ENCODE assay signal across 7 mouse cellular contexts in genomic region chr13:86054091-86054490, GRCm38 (mm10). TPM values are rescaled to one million over a fixed set of nuclear protein-coding genes. Genes with fewer than 3 reads are reported as not detected.
DNase-seq lines count a peak whose midpoint lies in the region; ATAC-seq lines count a peak whose summit lies in the region.
"Not testable (repeated sequence)": the region's sequence is repeated elsewhere in the genome, so short reads cannot be mapped to it uniquely, and the experiment has no call there.

No protein-coding gene starts in this region.

- not testable (repeated sequence) for H3K4me3 ChIP-seq in embryonic facial prominence, embryonic 11.5 days (ENCODE audit: low read depth, low read length)
- H3K4me3 ChIP-seq in intestine, embryonic 16.5 days (ENCODE audit: low read length) = peak overlapping the region; percentile 8; the same call in 1 of the 2 replicates

- not testable (repeated sequence) for H3K27ac ChIP-seq in embryonic facial prominence, embryonic 11.5 days (replicated peaks; ENCODE audit: low read depth, low read length); intestine, embryonic 16.5 days (ENCODE audit: low read length)

- H3K36me3 ChIP-seq in embryonic facial prominence, embryonic 11.5 days (replicated peaks; ENCODE audit: control insufficient read depth, insufficient read depth, low read depth, low read length); intestine, embryonic 16.5 days (ENCODE audit: control insufficient read depth, insufficient read depth, low read length): not testable (repeated sequence)

- H3K9me3 ChIP-seq in embryonic facial prominence, embryonic 11.5 days (replicated peaks; ENCODE audit: control insufficient read depth, low read length); intestine, embryonic 16.5 days (ENCODE audit: control insufficient read depth, low read length): not testable (repeated sequence)

- not testable (repeated sequence) for ATAC-seq in embryonic facial prominence, embryonic 11.5 days (replicated peaks; ENCODE audit: insufficient number of reproducible peaks, low FRiP score, low TSS enrichment, low read depth)
- ATAC-seq in intestine, embryonic 16.5 days = peak; percentile 33; the same call in 1 of the 2 replicates

- H3K4me2 ChIP-seq in embryonic facial prominence, embryonic 11.5 days (ENCODE audit: low read depth, low read length); intestine, embryonic 16.5 days (ENCODE audit: low read depth, low read length): not testable (repeated sequence)

- not testable (repeated sequence) for H3K9ac ChIP-seq in embryonic facial prominence, embryonic 11.5 days (replicated peaks; ENCODE audit: low read length); intestine, embryonic 16.5 days (ENCODE audit: low read depth, low read length)

- not testable (repeated sequence) for H3K27me3 ChIP-seq in embryonic facial prominence, embryonic 11.5 days (ENCODE audit: control insufficient read depth, insufficient read depth, low read length); intestine, embryonic 16.5 days (replicated peaks; ENCODE audit: control insufficient read depth, insufficient read depth, low read length)

- 17% methylated on average over 8 of the region's 8 CpGs for WGBS in embryonic facial prominence, embryonic 11.5 days
- WGBS in intestine, embryonic 16.5 days = 28% methylated on average over 8 of the region's 8 CpGs

- not testable (repeated sequence) for H3K4me1 ChIP-seq in embryonic facial prominence, embryonic 11.5 days (ENCODE audit: control insufficient read depth, insufficient read depth, low read length); intestine, embryonic 16.5 days (ENCODE audit: control insufficient read depth, insufficient read depth, low read length)

- peak; percentile 92 for DNase-seq in ES-CJ7 (ENCODE audit: low read depth, low spot score)
- DNase-seq in ZHBTc4 (ENCODE audit: low read depth, low spot score) = peak; percentile 85
- peak; percentile 9 for DNase-seq in embryonic facial prominence, embryonic 11.5 days (ENCODE audit: low spot score)
- peak; percentile 13 for DNase-seq in kidney, adult 9 months
- peak; percentile 19 to 23 for DNase-seq in kidney, postnatal 36 days
- DNase-seq in thymus, postnatal 4 days = peak; percentile 11

RNA-seq across cellular contexts. Expression of gene Cox7c, which starts 7.4 kb away (rescaled TPM):
- polyA plus RNA-seq in embryonic facial prominence, embryonic 11.5 days (2014; fragmentation: Nextera tagmentation; extraction: Ambion mirVana) = 613 and 674 TPM in 2 replicates
- 995 and 1,034 TPM in 2 replicates for polyA plus RNA-seq in intestine, embryonic 16.5 days (2015; fragmentation: Nextera tagmentation; extraction: Ambion mirVana)

Comparison
In these comparisons a context has a peak if more than half of its experiments do, and no peak if none do; other contexts are left out.
1. DNase-seq: peak in every context shown above with its lines; median percentile 92 in ES-CJ7; 85 in ZHBTc4; 21 in kidney, postnatal 36 days; 13 in kidney, adult 9 months; 11 in thymus, postnatal 4 days; 9 in embryonic facial prominence, embryonic 11.5 days.